Mouse (Mus musculus): ENCODE results near the gene Zbtb7a. TPM values are rescaled to one million over a fixed set of nuclear protein-coding genes. Genes with fewer than 3 reads are reported as not detected.

Zbtb7a gene
- total RNA-seq, 2 experiments from 2014 or later, result 34.5 to 42.2 TPM

DNA sequence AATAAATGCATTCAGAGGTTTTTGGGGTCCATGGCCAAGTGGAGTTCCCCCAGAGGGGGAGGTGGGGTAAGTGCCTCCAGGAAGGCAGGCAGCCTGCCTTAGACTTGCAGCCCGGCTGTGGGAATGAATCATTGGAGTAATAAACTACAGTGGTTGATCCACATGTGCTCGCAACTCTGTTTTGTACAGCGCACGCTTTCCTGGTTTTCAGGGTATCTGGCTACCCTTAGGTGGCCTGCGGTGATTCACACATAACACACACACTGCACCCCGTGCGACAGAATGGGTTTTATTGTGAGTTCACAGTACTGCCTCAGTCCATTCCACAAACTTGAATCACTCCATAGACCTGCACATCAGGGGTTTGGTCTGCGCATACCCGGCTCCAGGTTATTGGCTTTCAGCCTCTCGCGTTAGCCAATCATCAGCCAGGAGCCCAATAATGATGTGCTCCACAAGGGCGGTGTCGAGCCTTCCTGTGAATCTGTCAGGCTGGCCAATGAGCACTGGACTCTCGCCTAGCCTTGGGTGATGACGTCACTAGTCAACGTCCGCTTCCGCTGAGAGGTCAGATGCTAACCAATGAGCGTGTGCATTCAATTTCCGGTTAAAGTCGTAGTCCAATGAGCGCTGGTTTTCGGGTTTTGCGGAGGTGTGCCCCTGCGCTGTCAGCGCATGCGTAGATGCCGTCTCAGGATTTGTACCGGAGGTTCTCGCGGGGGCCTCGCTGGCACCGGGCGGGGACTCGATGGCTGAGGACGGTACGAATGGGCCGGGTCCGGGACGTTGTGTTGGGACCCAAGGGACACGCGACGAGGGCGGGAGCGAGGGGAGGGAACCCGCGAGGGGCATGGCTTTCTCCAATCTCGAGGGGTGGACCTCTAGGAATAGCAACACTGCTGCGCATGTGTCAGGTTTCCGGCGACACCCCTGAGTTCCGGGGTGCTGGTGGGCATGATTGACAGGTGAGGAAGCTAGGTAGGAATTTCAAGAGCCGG, 47.6 kb downstream of the Zbtb7a start, which contains the start of gene Dapk3:
Gene Dapk3, plus strand, starts transcription at position 670 of the 998 bp plus-strand sequence.
- intact Hi-C loops (cut with DNase I), result no loop called here
- DNase-seq (ENCODE audit: low spot score), result peak; percentile 96

- DNase-seq (ENCODE audit: low spot score), result no peak
Observed at GRCm38 (mm10) chr10:81183805-81184204, 48.8 kb downstream of the Zbtb7a start, which contains the start of gene 4930442H23Rik. 4930442H23Rik (minus strand) TSS chr10:81183849.

DNA sequence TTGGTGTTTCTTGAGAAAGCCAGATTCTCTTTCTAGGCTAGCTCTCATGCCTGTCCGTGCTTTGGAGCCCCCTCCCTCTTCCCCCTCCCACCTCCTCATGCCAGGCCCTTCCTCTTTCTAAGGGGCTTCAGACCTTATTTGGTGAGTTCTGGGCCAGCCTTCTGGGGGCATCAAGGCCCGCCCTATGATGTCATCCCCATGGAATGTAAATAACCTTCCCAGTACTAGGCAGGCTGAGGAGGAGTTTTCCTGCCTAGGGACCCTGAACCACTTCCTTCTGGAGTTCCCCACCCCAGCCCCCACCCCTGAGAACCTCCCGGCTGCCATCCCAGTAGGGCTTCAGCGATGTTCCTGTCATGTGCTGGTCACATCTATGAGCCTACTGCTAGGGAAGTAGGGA, 49.7 kb downstream of the Zbtb7a start:
- no peak for DNase-seq (ENCODE audit: low spot score)
- intact Hi-C loops (cut with DNase I), result no loop called here

More at GRCm38 (mm10) chr10:81183805-81184204, 48.8 kb downstream of the Zbtb7a start, which contains the start of gene 4930442H23Rik:
- intact Hi-C loops (cut with DNase I), result no loop called here

- no peak for DNase-seq (ENCODE audit: low spot score)
- intact Hi-C loops (cut with DNase I), result no loop called here
Observed at GRCm38 (mm10) chr10:81187161-81187560, 52.1 kb downstream of the Zbtb7a start.

DNA sequence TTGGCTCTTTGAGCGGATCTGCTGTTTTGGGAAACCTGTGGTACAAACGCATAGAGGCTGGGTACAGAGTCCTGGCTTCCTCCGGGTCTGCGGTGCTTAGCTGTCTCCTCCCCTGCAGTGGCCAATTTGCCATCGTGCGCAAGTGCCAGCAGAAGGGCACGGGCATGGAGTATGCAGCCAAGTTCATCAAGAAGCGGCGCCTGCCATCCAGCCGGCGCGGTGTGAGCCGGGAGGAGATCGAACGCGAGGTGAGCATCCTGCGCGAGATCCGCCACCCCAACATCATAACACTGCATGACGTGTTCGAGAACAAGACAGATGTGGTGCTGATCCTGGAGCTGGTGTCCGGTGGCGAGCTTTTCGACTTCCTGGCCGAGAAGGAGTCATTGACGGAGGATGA, 54.8 kb downstream of the Zbtb7a start:
- no peak for DNase-seq (ENCODE audit: low spot score)

GRCm38 (mm10) chr10:81190236-81190911, 55.4 kb downstream of the Zbtb7a start:
- intact Hi-C loops (cut with DNase I), result no loop called here
- DNase-seq (ENCODE audit: low spot score), result no peak

More for the DNA sequence above, 54.8 kb downstream of the Zbtb7a start:
- intact Hi-C loops (cut with DNase I), result no loop called here

GRCm38 (mm10) chr10:81190912-81191321, 55.9 kb downstream of the Zbtb7a start:
- no peak for DNase-seq (ENCODE audit: low spot score)
- intact Hi-C loops (cut with DNase I), result no loop called here

- intact Hi-C loops (cut with DNase I), result no loop called here
- no peak for DNase-seq (ENCODE audit: low spot score)
Observed at GRCm38 (mm10) chr10:81191342-81191982, 56.4 kb downstream of the Zbtb7a start.

DNA sequence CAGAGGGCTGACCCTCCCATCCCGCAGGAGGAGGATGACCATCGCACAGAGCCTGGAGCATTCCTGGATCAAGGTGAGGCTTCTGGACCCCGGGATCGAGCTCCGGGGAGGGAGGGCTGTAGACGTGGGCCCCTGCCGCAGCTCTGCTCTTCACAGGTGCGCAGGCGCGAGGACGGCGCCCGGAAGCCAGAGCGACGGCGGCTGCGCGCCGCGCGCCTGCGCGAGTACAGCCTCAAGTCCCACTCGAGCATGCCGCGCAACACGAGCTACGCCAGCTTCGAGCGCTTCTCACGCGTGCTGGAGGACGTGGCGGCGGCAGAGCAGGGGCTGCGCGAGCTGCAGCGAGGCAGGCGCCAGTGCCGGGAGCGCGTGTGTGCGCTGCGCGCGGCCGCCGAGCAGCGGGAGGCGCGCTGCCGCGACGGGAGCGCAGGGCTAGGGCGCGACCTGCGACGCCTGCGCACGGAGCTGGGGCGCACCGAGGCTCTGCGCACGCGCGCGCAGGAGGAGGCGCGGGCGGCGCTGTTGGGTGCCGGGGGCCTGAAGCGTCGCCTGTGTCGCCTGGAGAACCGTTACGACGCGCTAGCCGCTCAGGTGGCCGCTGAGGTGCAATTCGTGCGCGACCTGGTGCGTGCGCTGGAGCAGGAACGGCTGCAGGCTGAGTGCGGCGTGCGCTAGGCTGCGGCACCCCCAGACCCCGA, 57.4 kb downstream of the Zbtb7a start:
- DNase-seq (ENCODE audit: low spot score), result peak; percentile 79
- intact Hi-C loops (cut with DNase I), result no loop called here

- no peak for DNase-seq (ENCODE audit: low spot score)
- intact Hi-C loops (cut with DNase I), result no loop called here
Observed at GRCm38 (mm10) chr10:81192968-81193501, 58.0 kb downstream of the Zbtb7a start.

DNA sequence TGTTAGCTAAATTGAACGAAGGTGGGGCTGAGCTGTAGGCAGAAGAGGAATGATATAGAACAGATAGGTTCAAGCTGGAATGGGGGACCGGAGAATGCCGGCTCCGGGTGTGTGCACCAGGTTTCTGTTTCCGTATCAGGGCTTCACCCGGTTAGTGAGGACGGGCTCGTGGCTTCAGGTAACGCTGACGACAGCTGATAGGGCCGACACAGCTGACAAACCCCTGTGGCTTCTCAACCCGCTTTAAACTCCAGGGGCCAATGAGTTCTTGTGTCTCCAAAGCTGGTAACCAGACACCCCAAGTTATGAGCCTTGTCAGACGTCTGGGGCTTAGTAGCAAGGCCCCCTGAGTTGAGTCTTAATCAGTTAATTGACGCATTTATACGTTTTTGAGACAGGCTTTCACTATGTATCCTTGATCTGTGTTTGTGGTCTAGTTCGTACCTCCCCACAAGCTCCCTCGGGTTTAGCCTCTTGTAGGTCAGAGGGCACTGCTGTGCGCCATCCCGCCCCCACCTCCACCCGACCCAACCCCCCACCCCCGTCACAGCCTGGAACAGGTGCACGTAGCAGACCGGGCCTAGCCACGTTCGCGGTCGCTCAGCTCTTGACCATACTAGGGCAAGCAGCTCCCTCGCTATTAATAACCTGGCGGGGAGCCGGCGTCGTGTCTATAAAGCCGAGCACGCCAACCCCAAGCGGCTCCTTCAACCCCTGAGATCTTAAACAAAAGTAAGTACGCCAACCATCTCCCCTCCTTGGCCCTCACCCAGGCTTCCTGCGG, 59.2 kb downstream of the Zbtb7a start:
- intact Hi-C loops (cut with DNase I), result no loop called here
- no peak for DNase-seq (ENCODE audit: low spot score)

DNA sequence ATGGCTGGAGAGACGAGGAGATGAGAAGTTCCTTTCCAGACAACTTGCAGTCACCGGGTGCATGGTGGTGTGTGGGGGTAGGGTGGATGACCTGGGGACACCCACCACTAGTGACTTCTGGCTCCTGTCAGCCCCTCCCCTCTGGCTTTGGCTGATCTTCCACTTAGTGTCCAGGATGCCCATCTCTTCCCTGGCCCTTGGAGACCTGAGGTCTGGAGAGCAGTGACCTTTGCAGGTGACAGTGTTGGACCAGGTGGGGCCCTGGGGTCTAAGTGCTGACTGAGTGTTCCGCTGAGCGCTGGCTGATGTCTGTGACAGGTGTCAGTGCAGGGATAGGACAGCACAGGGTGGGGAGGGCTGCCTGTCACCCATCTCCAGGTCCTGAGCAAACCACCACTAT, 60.3 kb downstream of the Zbtb7a start:
- intact Hi-C loops (cut with DNase I), result no loop called here
- no peak for DNase-seq (ENCODE audit: low spot score)

DNA sequence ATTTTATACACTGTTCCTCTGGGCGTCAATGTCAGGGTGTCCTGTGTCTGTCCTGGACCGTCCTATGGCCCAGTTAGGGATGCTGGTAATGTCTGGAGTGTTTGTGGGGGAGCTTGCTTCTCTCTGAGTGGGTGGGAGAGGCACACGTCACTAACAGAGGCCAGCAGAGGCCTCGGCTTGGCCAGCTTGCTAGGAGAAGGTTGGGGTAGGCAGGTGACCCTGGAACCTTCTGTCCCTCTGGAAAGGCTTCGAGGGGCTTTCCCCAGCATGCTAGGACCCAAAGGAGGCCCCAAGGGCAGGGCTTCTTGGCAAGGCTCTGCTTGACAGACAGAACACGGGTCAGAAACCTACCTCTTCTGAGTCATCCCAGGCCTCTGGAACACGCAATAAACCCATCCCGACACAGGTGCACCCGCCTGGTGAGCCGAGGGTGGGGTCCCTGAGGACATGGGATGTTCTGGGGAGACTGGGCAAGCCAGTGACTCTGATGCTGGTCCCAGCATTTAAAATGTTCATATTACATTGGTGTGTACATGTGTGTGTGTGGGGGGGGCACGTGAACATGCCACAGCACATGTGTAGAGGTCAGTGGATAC, 61.5 kb downstream of the Zbtb7a start:
- intact Hi-C loops (cut with DNase I), result no loop called here
- no peak for DNase-seq (ENCODE audit: low spot score)

DNA sequence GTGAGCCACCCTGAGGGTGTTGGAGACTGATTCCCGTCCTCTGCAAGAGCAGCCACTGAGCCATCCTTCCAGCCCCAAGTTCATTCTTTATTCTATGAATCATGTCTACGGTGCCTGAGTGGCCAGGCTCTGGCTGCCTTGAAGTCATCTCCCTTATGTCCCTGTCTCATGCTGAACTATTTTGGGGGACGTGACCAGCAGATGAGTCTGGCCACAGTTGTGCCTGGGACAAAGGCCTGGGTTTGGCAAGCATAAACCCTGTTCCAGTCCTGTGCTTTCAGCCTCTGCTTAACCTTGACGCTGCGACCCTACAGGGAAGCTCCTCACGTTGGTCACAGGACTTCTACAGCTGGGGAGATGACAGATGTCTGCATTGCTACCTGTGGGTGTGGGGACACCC, 62.3 kb downstream of the Zbtb7a start:
- intact Hi-C loops (cut with DNase I), result no loop called here
- no peak for DNase-seq (ENCODE audit: low spot score)

GRCm38 (mm10) chr10:81198230-81198629, 63.2 kb downstream of the Zbtb7a start:
- intact Hi-C loops (cut with DNase I), result loop anchor here (1.0 kb wide), 1 partner anchor 19 kb away; no protein-coding TSS in a partner anchor
- DNase-seq (ENCODE audit: low spot score), result no peak

GRCm38 (mm10) chr10:81198990-81199389, 64.0 kb downstream of the Zbtb7a start:
- intact Hi-C loops (cut with DNase I), result loop anchor here (1.0 kb wide), 1 partner anchor 18 kb away; no protein-coding TSS in a partner anchor
- no peak for DNase-seq (ENCODE audit: low spot score)

DNA sequence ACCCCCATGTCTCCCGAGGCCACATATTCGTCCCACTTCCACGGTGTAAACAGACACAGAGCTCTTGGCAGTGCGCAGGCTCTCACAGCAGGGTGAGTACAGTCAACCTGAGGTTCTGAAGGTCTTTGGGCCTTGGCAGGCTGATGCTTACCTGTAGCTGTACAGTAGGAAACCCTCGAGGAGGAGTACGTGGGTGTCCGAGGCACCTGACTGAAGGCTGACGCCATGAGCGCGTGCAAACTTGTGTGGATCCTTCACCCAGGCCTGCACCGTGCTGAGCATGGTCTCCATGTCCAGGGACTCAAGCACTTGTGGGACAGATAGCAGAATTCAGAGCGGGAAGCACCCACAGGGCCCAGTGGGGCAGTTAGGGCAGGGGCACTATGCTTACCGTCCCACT, 65.1 kb downstream of the Zbtb7a start:
- no peak for DNase-seq (ENCODE audit: low spot score)

GRCm38 (mm10) chr10:81200605-81201287, 65.7 kb downstream of the Zbtb7a start:
- intact Hi-C loops (cut with DNase I), result no loop called here

More for the DNA sequence above, 65.1 kb downstream of the Zbtb7a start:
- intact Hi-C loops (cut with DNase I), result no loop called here

More at GRCm38 (mm10) chr10:81200605-81201287, 65.7 kb downstream of the Zbtb7a start:
- DNase-seq (ENCODE audit: low spot score), result no peak
